Mouse (Mus musculus): ENCODE measurements around the gene Etv1. TPM values are rescaled to one million over a fixed set of nuclear protein-coding genes. Genes with fewer than 3 reads are reported as not detected.

The Etv1 gene
- total RNA-seq, 2 experiments from 2014 or later = 66.5 to 67.9 TPM

GRCm38 (mm10) chr12:38904516-38904915, 125.3 kb downstream of the Etv1 start:
- intact Hi-C loops (cut with DNase I) = loop anchor here (2.0 kb wide), 1 partner anchor 18 kb away; no protein-coding TSS in a partner anchor
- no peak for DNase-seq (ENCODE audit: low spot score in 2 of 2)

GRCm38 (mm10) chr12:38906314-38906713, 127.1 kb downstream of the Etv1 start:
- intact Hi-C loops (cut with DNase I) = no loop called here

GRCm38 (mm10) chr12:38906812-38907211, 127.6 kb downstream of the Etv1 start:
- no peak for DNase-seq (ENCODE audit: low spot score in 2 of 2)
- intact Hi-C loops (cut with DNase I) = no loop called here

More at GRCm38 (mm10) chr12:38906314-38906713, 127.1 kb downstream of the Etv1 start:
- no peak for DNase-seq (ENCODE audit: low spot score in 2 of 2)

GRCm38 (mm10) chr12:38908947-38909346, 129.8 kb downstream of the Etv1 start:
- intact Hi-C loops (cut with DNase I) = no loop called here
- DNase-seq (ENCODE audit: low spot score in 2 of 2) = no peak

All from left cerebral cortex, postnatal 36 days (tissue).